Mouse (Mus musculus) limb, embryonic 14.5 days (tissue): ENCODE data around the gene Mad2l1bp. TPM values are rescaled to one million over a fixed set of nuclear protein-coding genes. Genes with fewer than 3 reads are reported as not detected.

ENCODE experiments used
- ATAC-seq: fragments of 200-750 bp; cut with Nextera tagmentation; 2 replicates; pipeline ENCODE4 v1.8.0; 2017; ENCODE audit warnings: low read depth, moderate number of reproducible peaks, moderate TSS enrichment; ENCODE audit not compliant: low FRiP score
- DNase-seq: peaks from one replicate; pipeline ENCODE4 v3.0.0-alpha.2; 2015; ENCODE audit warnings: low spot score
- H3K27ac ChIP-seq: fragments of 300-500 bp; sonication (generic); replicated peaks from 2 replicates; pipeline ENCODE4 v1.5.1; 2014; ENCODE audit warnings: low read depth, mild to moderate bottlenecking, low read length, moderate library complexity, mixed read lengths
- H3K27me3 ChIP-seq: fragments of 300-500 bp; sonication (generic); 2 replicates; pipeline ENCODE4 v1.6.1; 2014; ENCODE audit warnings: low read length, mixed read lengths; ENCODE audit not compliant: control insufficient read depth, insufficient read depth
- H3K36me3 ChIP-seq: fragments of 300-500 bp; sonication (generic); 2 replicates; pipeline ENCODE4 v1.6.1; 2014; ENCODE audit warnings: mild to moderate bottlenecking, low read length, moderate library complexity, mixed read lengths; ENCODE audit not compliant: control insufficient read depth, insufficient read depth
- H3K4me1 ChIP-seq: fragments of 300-500 bp; sonication (generic); 2 replicates; pipeline ENCODE4 v1.6.1; 2014; ENCODE audit warnings: antibody characterized with exemption, low read length, mixed read lengths; ENCODE audit not compliant: control insufficient read depth, insufficient read depth
- H3K4me2 ChIP-seq: fragments of 300-500 bp; sonication (generic); replicated peaks from 2 replicates; pipeline ENCODE4 v1.6.1; 2014; ENCODE audit warnings: low read depth, mild to moderate bottlenecking, low read length, moderate library complexity; ENCODE audit not compliant: severe bottlenecking
- H3K4me3 ChIP-seq: fragments of 300-500 bp; sonication (generic); replicated peaks from 2 replicates; pipeline ENCODE4 v1.5.1; 2014; ENCODE audit warnings: low read length
- H3K9ac ChIP-seq: fragments of 300-500 bp; sonication (generic); 2 replicates; pipeline ENCODE4 v1.6.1; 2014; ENCODE audit warnings: mild to moderate bottlenecking, low read depth, low read length, moderate library complexity; ENCODE audit not compliant: severe bottlenecking
- H3K9me3 ChIP-seq: fragments of 300-500 bp; sonication (generic); 2 replicates; pipeline ENCODE4 v1.6.1; 2016; ENCODE audit warnings: low read length; ENCODE audit not compliant: control insufficient read depth
- POLR2A ChIP-seq: fragments of 200-500 bp; IDR thresholded peaks from 2 replicates; pipeline ENCODE4 v1.8.0; 2012; ENCODE audit warnings: inconsistent platforms, mild to moderate bottlenecking, moderate library complexity, borderline replicate concordance; ENCODE audit not compliant: insufficient read depth, insufficient read length; ENCODE audit errors: extremely low read depth
- WGBS: fragments of 180-500 bp; shearing (Covaris S2); extraction: QIAGEN DNeasy Blood & Tissue Kit; methylation state at CpG from one replicate; pipeline ENCODE4 v1.1.7; 2014; 5-methylcytosine and 5-hydroxymethylcytosine counted together
- polyA plus RNA-seq, 2 experiments: library from polyadenylated mRNA; depleted of rRNA in 1 of 2; stranded (reverse) in 1 of 2; unstranded in 1 of 2; fragments of >200 nt; fragmentation: Nextera tagmentation in 1 of 2; extraction: Ambion mirVana in 1 of 2; gene quantifications; 2 replicates each; pipeline versions ENCODE4 v1.2.1 to v1.2.3; 2012 to 2014

Mad2l1bp gene
- polyA plus RNA-seq, 2 experiments, result 25.4 to 32.7 TPM

DNA sequence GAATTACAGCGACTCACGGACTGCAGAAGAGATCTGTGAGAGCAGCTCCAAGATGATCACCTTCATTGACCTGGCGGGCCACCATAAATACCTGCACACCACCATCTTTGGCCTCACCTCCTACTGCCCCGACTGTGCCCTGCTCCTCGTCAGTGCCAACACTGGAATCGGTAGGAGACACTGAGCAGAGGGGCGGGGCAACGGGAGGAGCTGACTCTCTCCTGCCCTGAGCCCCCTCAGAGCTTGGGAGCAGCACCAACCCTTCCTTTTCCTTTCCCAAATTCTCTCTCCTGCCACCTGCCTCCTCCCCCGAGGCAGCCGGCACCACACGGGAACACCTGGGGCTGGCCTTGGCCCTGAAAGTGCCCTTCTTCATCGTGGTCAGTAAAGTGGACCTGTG, 12.1 kb upstream of the Mad2l1bp start:
- no peaks in the 10 kb centered on the region for H3K27me3 ChIP-seq
- no peak overlapping the region for H3K9ac ChIP-seq
- DNase-seq (no peak), ATAC-seq (no peak)
- H3K27ac ChIP-seq, result no peak overlapping the region
- no peak for TF ChIP-seq POLR2A
- 94% methylated on average over 12 of the region's 12 CpGs for WGBS
- no peaks in the 10 kb centered on the region for H3K9me3 ChIP-seq
- H3K4me3 ChIP-seq, result no peak overlapping the region
- H3K4me2 ChIP-seq, result no peak overlapping the region
- peaks cover 16% of the 10 kb centered on the region for H3K4me1 ChIP-seq
- H3K36me3 ChIP-seq, result peaks cover 65% of the 10 kb centered on the region

DNA sequence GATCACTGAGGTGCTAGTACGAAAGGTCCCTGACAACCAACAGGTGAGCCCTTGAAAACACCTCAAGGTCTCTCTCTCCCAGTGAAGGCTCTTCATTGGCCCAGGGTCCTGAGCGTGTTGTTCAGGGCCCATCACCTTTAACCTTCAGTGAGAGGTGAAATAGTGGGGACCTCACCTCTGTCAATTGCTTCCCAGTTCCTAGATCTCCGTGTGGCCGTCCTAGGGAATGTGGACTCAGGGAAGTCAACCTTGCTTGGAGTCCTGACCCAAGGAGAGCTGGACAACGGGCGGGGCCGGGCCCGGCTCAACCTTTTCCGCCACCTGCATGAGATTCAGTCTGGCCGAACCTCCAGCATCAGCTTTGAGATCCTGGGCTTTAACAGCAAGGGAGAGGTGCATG, 11.4 kb upstream of the Mad2l1bp start:
- 95% methylated on average over 10 of the region's 10 CpGs for WGBS
- peaks cover 16% of the 10 kb centered on the region for H3K4me1 ChIP-seq
- H3K9ac ChIP-seq, result no peak overlapping the region
- H3K4me3 ChIP-seq, result no peak overlapping the region
- H3K9me3 ChIP-seq, result no peaks in the 10 kb centered on the region
- H3K27ac ChIP-seq, result no peak overlapping the region
- peaks cover 60% of the 10 kb centered on the region for H3K36me3 ChIP-seq
- no peaks in the 10 kb centered on the region for H3K27me3 ChIP-seq
- no peak overlapping the region for H3K4me2 ChIP-seq
- ATAC-seq (no peak), DNase-seq (no peak)
- no peak for TF ChIP-seq POLR2A

DNA sequence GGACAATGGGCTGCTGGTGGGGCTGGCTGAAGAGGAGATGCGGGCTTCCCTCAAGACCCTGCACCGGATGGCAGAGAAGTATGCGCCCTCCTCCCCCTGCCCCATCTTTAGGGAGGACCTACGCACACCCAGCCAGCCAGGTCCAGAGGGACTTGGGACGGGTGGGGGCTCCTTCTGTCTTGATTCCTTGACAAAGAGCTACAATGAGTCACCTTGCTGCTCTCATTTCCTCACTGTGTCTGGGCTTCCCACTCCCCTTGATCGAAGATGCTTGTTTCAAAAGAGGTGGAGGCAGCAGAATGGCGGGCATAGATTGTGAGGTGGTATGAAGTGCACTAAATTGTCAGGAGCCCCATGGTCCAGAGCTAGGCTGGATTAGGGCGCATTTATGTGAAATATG, 10.9 kb upstream of the Mad2l1bp start:
- TF ChIP-seq POLR2A, result no peak
- no peak overlapping the region for H3K4me2 ChIP-seq
- H3K4me3 ChIP-seq, result no peak overlapping the region
- peaks cover 16% of the 10 kb centered on the region for H3K4me1 ChIP-seq
- ATAC-seq, result no peak
- WGBS, result 95% methylated on average over 8 of the region's 8 CpGs
- H3K27ac ChIP-seq, result no peak overlapping the region
- no peaks in the 10 kb centered on the region for H3K27me3 ChIP-seq
- H3K36me3 ChIP-seq, result peaks cover 55% of the 10 kb centered on the region
- no peaks in the 10 kb centered on the region for H3K9me3 ChIP-seq
- H3K9ac ChIP-seq, result no peak overlapping the region
- no peak for DNase-seq

DNA sequence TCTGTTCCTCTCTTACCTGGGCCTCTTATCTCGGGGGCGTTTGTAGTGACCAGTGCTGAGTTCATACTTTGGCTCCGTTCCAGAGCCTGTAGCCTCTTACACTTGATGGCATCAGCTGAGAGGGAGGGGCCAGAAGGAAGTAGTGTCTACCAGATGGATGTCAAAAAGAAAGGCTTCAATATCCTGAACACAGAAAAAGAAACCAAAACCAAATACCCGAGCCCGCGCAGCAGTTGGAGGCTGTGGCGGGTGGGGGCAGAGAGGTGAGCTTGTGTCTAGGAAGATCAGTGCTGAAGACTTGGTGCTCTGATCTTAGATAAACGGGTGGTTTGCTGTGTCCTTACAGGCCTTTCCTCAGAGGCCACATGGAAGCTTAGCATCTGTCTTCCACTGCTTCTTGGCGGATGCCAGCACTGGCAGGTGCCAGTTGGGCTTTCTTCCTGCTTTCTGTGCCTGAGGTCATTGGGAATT, 9.6 kb upstream of the Mad2l1bp start:
- Histone ChIP-seq H3K4me2 (no peak overlapping the region), H3K36me3 (peaks cover 43% of the 10 kb centered on the region), H3K4me1 (peaks cover 16% of the 10 kb centered on the region), H3K9ac (no peak overlapping the region), H3K27me3 (no peaks in the 10 kb centered on the region), H3K9me3 (no peaks in the 10 kb centered on the region), H3K4me3 (no peak overlapping the region), H3K27ac (no peak overlapping the region)
- TF ChIP-seq POLR2A, result no peak
- DNase-seq, result no peak
- 87% methylated on average over 9 of the region's 9 CpGs for WGBS
- no peak for ATAC-seq

DNA sequence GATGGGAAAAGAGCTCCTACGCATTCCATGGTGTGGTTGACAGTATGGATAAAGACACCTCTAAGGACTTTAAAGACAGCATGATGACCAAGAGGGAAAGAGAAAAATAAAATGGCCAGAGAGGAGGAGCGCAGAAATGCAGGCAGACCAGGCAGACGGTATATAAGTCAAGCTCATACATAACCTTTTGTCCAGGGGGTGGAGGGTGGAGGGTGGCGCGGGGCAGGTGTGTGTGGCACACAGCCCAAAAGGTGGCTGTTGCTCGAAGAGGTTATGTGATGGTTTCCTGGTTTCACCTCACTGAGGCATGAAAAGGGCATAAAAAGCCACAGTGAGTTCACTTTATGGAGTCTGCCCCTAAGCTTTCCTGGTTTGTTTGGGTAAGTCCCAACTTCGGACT, 9.2 kb upstream of the Mad2l1bp start:
- Histone ChIP-seq H3K9me3 (no peaks in the 10 kb centered on the region), H3K36me3 (peaks cover 39% of the 10 kb centered on the region), H3K4me1 (peaks cover 16% of the 10 kb centered on the region), H3K4me3 (no peak overlapping the region), H3K4me2 (no peak overlapping the region), H3K27me3 (no peaks in the 10 kb centered on the region), H3K27ac (no peak overlapping the region), H3K9ac (no peak overlapping the region)
- DNase-seq (no peak), ATAC-seq (no peak)
- no peak for TF ChIP-seq POLR2A
- 93% methylated on average over 7 of the region's 7 CpGs for WGBS

DNA sequence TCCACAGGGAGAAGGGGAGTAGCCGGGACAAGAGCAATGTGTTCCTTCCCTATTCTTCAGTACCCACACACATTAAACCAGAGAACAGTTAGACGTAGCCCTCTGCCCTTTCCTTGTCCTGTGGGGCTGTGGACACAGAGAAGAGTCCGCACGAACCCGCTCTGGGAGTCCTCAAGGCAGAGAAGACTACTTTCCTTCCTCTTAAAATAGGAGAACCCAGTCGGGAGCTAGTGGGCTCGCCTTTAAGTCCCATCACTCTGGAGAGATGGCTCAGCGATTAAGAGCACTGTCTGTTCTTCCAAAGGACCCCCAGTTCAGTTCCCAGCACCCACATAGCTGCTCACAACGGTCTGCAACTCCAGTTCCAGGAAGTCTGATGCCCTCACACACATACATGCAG, 8.4 kb upstream of the Mad2l1bp start:
- ATAC-seq (no peak), DNase-seq (no peak)
- peak overlapping the region; percentile 82 for H3K4me3 ChIP-seq
- peak overlapping the region; percentile 73 for H3K4me2 ChIP-seq
- H3K9me3 ChIP-seq, result no peaks in the 10 kb centered on the region
- H3K4me1 ChIP-seq, result peaks cover 16% of the 10 kb centered on the region
- H3K27me3 ChIP-seq, result no peaks in the 10 kb centered on the region
- no peak for TF ChIP-seq POLR2A
- H3K9ac ChIP-seq, result peak overlapping the region; percentile 82
- WGBS, result 39% methylated on average over 9 of the region's 9 CpGs
- H3K27ac ChIP-seq, result no peak overlapping the region
- peaks cover 30% of the 10 kb centered on the region for H3K36me3 ChIP-seq
